In genomic region chr11:103192956-103193824, GRCm38 (mm10) we compare ENCODE assay signal across 9 mouse cellular contexts. TPM values are rescaled to one million over a fixed set of nuclear protein-coding genes. Genes with fewer than 3 reads are reported as not detected.
DNase-seq lines count a peak whose midpoint lies in the region; ATAC-seq and TF ChIP-seq lines count a peak whose summit lies in the region.
"Had no signal": no experiment of that assay in that cellular context is flagged by ENCODE, and none has a peak within 500 bp of the region (broad histone marks: within the 10 kb centered on the region; RNA-seq: fewer than 3 reads in every experiment).

No protein-coding gene starts in this region.

- H3K9me3 ChIP-seq in heart, embryonic 13.5 days, result no peaks in the 10 kb centered on the region
- no peaks in the 10 kb centered on the region for H3K9me3 ChIP-seq in forebrain, embryonic 13.5 days (replicated peaks)
- H3K9me3 ChIP-seq in midbrain, postnatal 0 days (ENCODE audit: low read length), result no peaks in the 10 kb centered on the region

- peak; percentile 59; the same call in 1 of the 2 replicates for TF ChIP-seq CTCF in brain, embryonic 14.5 days (IDR thresholded peaks at IDR 0.05; ENCODE audit: borderline replicate concordance, extremely low read depth, insufficient read depth, insufficient read length)
- peak; percentile 73 for TF ChIP-seq CTCF in midbrain, postnatal 0 days (IDR thresholded peaks at IDR 0.05)

- peak overlapping the region; percentile 62 for H3K4me2 ChIP-seq in heart, embryonic 13.5 days
- peak overlapping the region; percentile 60 for H3K4me2 ChIP-seq in forebrain, embryonic 13.5 days
- H3K4me2 ChIP-seq in midbrain, postnatal 0 days (ENCODE audit: low read depth, low read length, poor library complexity, severe bottlenecking), result peak overlapping the region; percentile 45

- H3K4me3 ChIP-seq in heart, embryonic 13.5 days, result peak overlapping the region; percentile 37
- peak overlapping the region; percentile 33 for H3K4me3 ChIP-seq in forebrain, embryonic 13.5 days
- H3K4me3 ChIP-seq in midbrain, postnatal 0 days (ENCODE audit: low read depth, low read length), result peak overlapping the region; percentile 23

- H3K27ac ChIP-seq in heart, embryonic 13.5 days (replicated peaks), result no peak overlapping the region
- no peak overlapping the region for H3K27ac ChIP-seq in forebrain, embryonic 13.5 days
- H3K27ac ChIP-seq in midbrain, postnatal 0 days (ENCODE audit: low read depth, low read length), result no peak overlapping the region

- peaks cover 12% of the 10 kb centered on the region for H3K4me1 ChIP-seq in heart, embryonic 13.5 days
- peaks cover 13% of the 10 kb centered on the region for H3K4me1 ChIP-seq in forebrain, embryonic 13.5 days
- no peaks in the 10 kb centered on the region for H3K4me1 ChIP-seq in midbrain, postnatal 0 days (ENCODE audit: insufficient read depth, low read length)

- 8% methylated on average over 44 of the region's 44 CpGs for WGBS in heart, embryonic 13.5 days
- 2% methylated on average over 42 of the region's 44 CpGs for WGBS in forebrain, embryonic 13.5 days
- WGBS in midbrain, postnatal 0 days, result 7% methylated on average over 42 of the region's 44 CpGs

- peaks cover 94% of the 10 kb centered on the region for H3K27me3 ChIP-seq in heart, embryonic 13.5 days (replicated peaks)
- H3K27me3 ChIP-seq in forebrain, embryonic 13.5 days, result peaks cover 90% of the 10 kb centered on the region
- H3K27me3 ChIP-seq in midbrain, postnatal 0 days (ENCODE audit: insufficient read depth, low read length), result peaks cover 33% of the 10 kb centered on the region

- H3K9ac ChIP-seq in heart, embryonic 13.5 days, result 0 out of 2 replicates have a peak overlapping the region, but pooled peaks have one; percentile 38
- H3K9ac ChIP-seq in forebrain, embryonic 13.5 days, result peak overlapping the region; percentile 57
- H3K9ac ChIP-seq in midbrain, postnatal 0 days (replicated peaks; ENCODE audit: low read length, poor library complexity, severe bottlenecking), result no peak overlapping the region

- no peak for TF ChIP-seq POLR2A in brain, embryonic 14.5 days (IDR thresholded peaks at IDR 0.05; ENCODE audit: borderline replicate concordance, extremely low read depth, insufficient read depth, insufficient read length, poor library complexity, severe bottlenecking)

- no peak; the same call in 1 of the 2 replicates for ATAC-seq in heart, embryonic 13.5 days (ENCODE audit: extremely low read depth, insufficient number of reproducible peaks, low FRiP score, low TSS enrichment)
- peak; percentile 53; the same call in 1 of the 2 replicates for ATAC-seq in forebrain, embryonic 13.5 days
- peak; percentile 39; the same call in 1 of the 2 replicates for ATAC-seq in midbrain, postnatal 0 days (ENCODE audit: low FRiP score)

- no peaks in the 10 kb centered on the region for H3K36me3 ChIP-seq in heart, embryonic 13.5 days
- no peaks in the 10 kb centered on the region for H3K36me3 ChIP-seq in forebrain, embryonic 13.5 days (ENCODE audit: poor library complexity, severe bottlenecking)
- peaks cover 45% of the 10 kb centered on the region for H3K36me3 ChIP-seq in midbrain, postnatal 0 days (ENCODE audit: insufficient read depth, low read length)

- no peak for DNase-seq in heart, adult 18-20 months
- DNase-seq in brain, embryonic 14.5 days (ENCODE audit: low read depth), result peak; percentile 76
- DNase-seq in layer of hippocampus, postnatal 10 days (ENCODE audit: low spot score in 2 of 2), result peak; percentile 71 to 78
- DNase-seq in midbrain, postnatal 0 days (ENCODE audit: low spot score), result peak; percentile 78
- no peak for DNase-seq in spleen, adult 18-20 months
- no peak for DNase-seq in adipocyte (ENCODE audit: low spot score)

RNA-seq across cellular contexts. Expression of gene 1700023F06Rik, which starts 15.2 kb away (rescaled TPM):
- not detected in 2 replicates for polyA plus RNA-seq in heart, embryonic 13.5 days (2015; fragmentation: Nextera tagmentation; extraction: Ambion mirVana)
- not detected for total RNA-seq in heart, adult 18-20 months (2021)
- 1.4 and 1.7 TPM in 2 replicates for polyA plus RNA-seq in brain, embryonic 14.5 days (2012; rRNA removed)
- polyA plus RNA-seq in forebrain, embryonic 13.5 days (2015; fragmentation: Nextera tagmentation; extraction: Ambion mirVana), result 0.37 and 0.54 TPM in 2 replicates
- 1 to 10 TPM; 1.8 TPM for total RNA-seq in layer of hippocampus, postnatal 10 days (2021)
- total RNA-seq in midbrain, postnatal 0 days (2014; rRNA removed), result 0.61 TPM in 1 of 2 replicates, not detected in the other
- 4.3 and 4.9 TPM in 2 replicates for polyA plus RNA-seq in midbrain, postnatal 0 days (2015; fragmentation: Nextera tagmentation; extraction: Ambion mirVana)
- total RNA-seq: neutrophil, adult 5-6 weeks had no signal

RNA-seq across cellular contexts. Expression of gene Fmnl1, which starts 22.3 kb away (rescaled TPM):
- polyA plus RNA-seq in heart, embryonic 13.5 days (2015; fragmentation: Nextera tagmentation; extraction: Ambion mirVana), result 2.0 and 2.6 TPM in 2 replicates
- total RNA-seq in heart, adult 18-20 months (2021), result 10 to 100 TPM; 18.1 to 20.2 TPM
- 16.1 and 28.6 TPM in 2 replicates for polyA plus RNA-seq in brain, embryonic 14.5 days (2012; rRNA removed)
- 0.76 and 0.92 TPM in 2 replicates for polyA plus RNA-seq in forebrain, embryonic 13.5 days (2015; fragmentation: Nextera tagmentation; extraction: Ambion mirVana)
- total RNA-seq in layer of hippocampus, postnatal 10 days (2021), result 10 to 100 TPM; 83.4 to 87.0 TPM
- total RNA-seq in midbrain, postnatal 0 days (2014; rRNA removed), result 12.0 and 14.3 TPM in 2 replicates
- 7.3 and 9.5 TPM in 2 replicates for polyA plus RNA-seq in midbrain, postnatal 0 days (2015; fragmentation: Nextera tagmentation; extraction: Ambion mirVana)

RNA-seq across cellular contexts. Expression of gene Spata32, which starts 25.0 kb away (rescaled TPM):
- not detected in 2 replicates for polyA plus RNA-seq in heart, embryonic 13.5 days (2015; fragmentation: Nextera tagmentation; extraction: Ambion mirVana)
- not detected for total RNA-seq in heart, adult 18-20 months (2021)
- polyA plus RNA-seq in brain, embryonic 14.5 days (2012; rRNA removed), result 0.48 and 0.68 TPM in 2 replicates
- not detected in 2 replicates for polyA plus RNA-seq in forebrain, embryonic 13.5 days (2015; fragmentation: Nextera tagmentation; extraction: Ambion mirVana)
- total RNA-seq in layer of hippocampus, postnatal 10 days (2021), result 1 to 10 TPM; 1.3 to 1.4 TPM
- total RNA-seq in midbrain, postnatal 0 days (2014; rRNA removed), result 1.4 and 1.9 TPM in 2 replicates
- 1.2 and 1.5 TPM in 2 replicates for polyA plus RNA-seq in midbrain, postnatal 0 days (2015; fragmentation: Nextera tagmentation; extraction: Ambion mirVana)
- total RNA-seq: neutrophil, adult 5-6 weeks had no signal

Comparison
In these comparisons a context has a peak if more than half of its experiments do, and no peak if none do; other contexts are left out.
1. DNase-seq: peak in brain, embryonic 14.5 days (single experiment), layer of hippocampus, postnatal 10 days (2 of 2) and midbrain, postnatal 0 days (single experiment); none in heart, adult 18-20 months (0 of 2), spleen, adult 18-20 months (0 of 2) and adipocyte (single experiment).
2. Peak in every context shown above with its lines, with median percentiles within 50 percentile points of each other: H3K4me2 ChIP-seq and H3K4me3 ChIP-seq.